Mouse (Mus musculus) midbrain, postnatal 0 days (tissue): ENCODE results near the gene Syce3. TPM values are rescaled to one million over a fixed set of nuclear protein-coding genes. Genes with fewer than 3 reads are reported as not detected.

Experiments
- ATAC-seq: fragments of 200-750 bp; cut with Nextera tagmentation; 2 replicates; pipeline ENCODE4 v1.8.0; 2017; ENCODE audit warnings: moderate number of reproducible peaks, mild to moderate bottlenecking, moderate TSS enrichment, moderate library complexity; ENCODE audit not compliant: low FRiP score
- DNase-seq: peaks from one replicate; pipeline ENCODE4 v3.0.0-alpha.2; 2015; ENCODE audit warnings: low spot score
- H3K27ac ChIP-seq: fragments of 300-500 bp; sonication (generic); 2 replicates; pipeline ENCODE4 v1.5.1; 2014; ENCODE audit warnings: low read depth, mild to moderate bottlenecking, low read length, mixed read lengths
- H3K27me3 ChIP-seq: fragments of 300-500 bp; sonication (generic); 2 replicates; pipeline ENCODE4 v1.6.1; 2014; ENCODE audit warnings: low read length, control low read depth, mixed read lengths; ENCODE audit not compliant: insufficient read depth
- H3K36me3 ChIP-seq: fragments of 300-500 bp; sonication (generic); 2 replicates; pipeline ENCODE4 v1.6.1; 2014; ENCODE audit warnings: low read length, control low read depth, mixed read lengths; ENCODE audit not compliant: insufficient read depth
- H3K4me1 ChIP-seq: fragments of 300-500 bp; sonication (generic); 2 replicates; pipeline ENCODE4 v1.6.1; 2014; ENCODE audit warnings: mild to moderate bottlenecking, control low read depth, antibody characterized with exemption, low read length, mixed read lengths; ENCODE audit not compliant: insufficient read depth
- H3K4me2 ChIP-seq: fragments of 300-500 bp; sonication (generic); 2 replicates; pipeline ENCODE4 v1.6.1; 2014; ENCODE audit warnings: low read depth, mild to moderate bottlenecking, low read length, mixed read lengths; ENCODE audit not compliant: poor library complexity, severe bottlenecking
- H3K4me3 ChIP-seq: fragments of 300-500 bp; sonication (generic); 2 replicates; pipeline ENCODE4 v1.5.1; 2014; ENCODE audit warnings: low read depth, mild to moderate bottlenecking, low read length, moderate library complexity
- H3K9ac ChIP-seq: fragments of 300-500 bp; sonication (generic); replicated peaks from 2 replicates; pipeline ENCODE4 v1.6.1; 2014; ENCODE audit warnings: mild to moderate bottlenecking, low read length, moderate library complexity, mixed read lengths; ENCODE audit not compliant: poor library complexity, severe bottlenecking
- H3K9me3 ChIP-seq: fragments of 300-500 bp; sonication (generic); 2 replicates; pipeline ENCODE4 v1.6.1; 2016; ENCODE audit warnings: low read length, control low read depth
- CTCF ChIP-seq: IDR thresholded peaks from 2 replicates; pipeline ENCODE4 v1.5.1; 2016; ENCODE audit warnings: antibody characterized with exemption, mild to moderate bottlenecking
- WGBS: fragments of 180-500 bp; shearing (Covaris S2); extraction: QIAGEN DNeasy Blood & Tissue Kit; methylation state at CpG from one replicate; pipeline ENCODE4 v1.1.7; 2014; 5-methylcytosine and 5-hydroxymethylcytosine counted together
- polyA plus RNA-seq: library from polyadenylated mRNA; unstranded; fragments of >200 nt; fragmentation: Nextera tagmentation; extraction: Ambion mirVana; gene quantifications from 2 replicates; pipeline ENCODE4 v1.2.1, GENCODE M21; 2015
- total RNA-seq: library from RNA; depleted of rRNA; stranded (reverse); fragments of >200 nt; gene quantifications from 2 replicates; pipeline ENCODE4 v1.2.3, GENCODE M21; 2014

The Syce3 gene
- total and polyA plus RNA-seq, 2 experiments from 2014 or later = not detected

DNA sequence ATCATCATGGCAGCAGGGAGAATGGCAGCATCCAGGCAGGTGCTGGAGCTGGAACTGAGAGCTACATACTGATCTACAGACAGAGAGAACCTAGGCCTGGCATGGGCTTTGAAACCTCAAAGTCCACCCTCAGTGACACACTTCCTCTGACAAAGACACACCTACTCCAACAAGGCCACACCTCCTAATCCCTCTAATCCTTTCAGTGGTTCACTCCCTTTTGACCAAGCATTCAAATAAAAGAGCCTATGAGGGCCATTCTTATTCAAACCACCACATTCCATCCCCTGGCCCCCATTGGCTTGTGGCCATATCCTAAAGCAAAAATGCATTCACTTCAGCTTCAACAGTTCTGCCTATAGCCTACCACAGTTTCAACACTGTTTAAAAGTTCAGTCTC, 3.6 kb downstream of the Syce3 start:
- Histone ChIP-seq H3K4me2 (no peak overlapping the region), H3K4me1 (no peaks in the 10 kb centered on the region), H3K4me3 (no peak overlapping the region), H3K9me3 (no peaks in the 10 kb centered on the region), H3K27me3 (no peaks in the 10 kb centered on the region), H3K36me3 (no peaks in the 10 kb centered on the region), H3K27ac (no peak overlapping the region), H3K9ac (no peak overlapping the region)
- TF ChIP-seq CTCF = no peak
- ATAC-seq (no peak), DNase-seq (no peak)

DNA sequence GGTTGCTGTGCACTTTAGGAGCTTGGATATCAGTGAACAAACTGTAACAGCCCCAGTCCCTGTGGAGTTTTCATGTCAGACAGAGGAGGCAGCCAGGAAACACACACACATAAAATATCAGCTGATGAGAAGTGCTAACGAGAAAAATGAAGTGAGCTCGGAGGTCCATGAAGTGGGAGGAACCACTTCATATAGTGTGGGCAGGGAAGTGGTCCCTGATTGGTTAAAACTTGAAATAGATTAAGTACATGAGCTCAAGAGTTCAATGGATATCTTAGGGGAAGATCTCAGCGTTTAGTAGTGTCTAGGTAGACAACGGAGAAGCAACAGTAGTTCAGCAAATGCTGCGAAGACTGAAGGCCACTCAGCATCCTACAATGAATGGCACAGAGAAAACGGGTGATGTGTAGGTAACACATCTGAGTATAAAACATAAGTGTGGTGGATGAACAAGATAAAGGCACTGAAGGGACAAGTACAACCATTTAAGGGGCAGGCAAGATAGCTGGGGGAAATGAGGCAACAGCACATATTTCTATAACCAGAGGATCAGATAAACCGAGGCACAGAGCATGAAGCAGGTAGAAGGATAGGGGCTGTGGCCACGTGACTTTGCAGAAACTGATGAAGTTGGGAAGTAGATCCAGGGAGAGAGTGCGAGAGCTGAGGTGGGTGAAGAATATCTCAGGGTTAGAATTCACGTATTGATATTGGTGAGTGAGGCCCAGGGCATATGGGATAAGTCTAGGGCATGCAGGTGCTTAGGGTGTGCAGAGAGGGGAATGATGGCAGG, 5.3 kb downstream of the Syce3 start:
- 90% methylated on average over 10 of the region's 10 CpGs for WGBS
- no peak for TF ChIP-seq CTCF

DNA sequence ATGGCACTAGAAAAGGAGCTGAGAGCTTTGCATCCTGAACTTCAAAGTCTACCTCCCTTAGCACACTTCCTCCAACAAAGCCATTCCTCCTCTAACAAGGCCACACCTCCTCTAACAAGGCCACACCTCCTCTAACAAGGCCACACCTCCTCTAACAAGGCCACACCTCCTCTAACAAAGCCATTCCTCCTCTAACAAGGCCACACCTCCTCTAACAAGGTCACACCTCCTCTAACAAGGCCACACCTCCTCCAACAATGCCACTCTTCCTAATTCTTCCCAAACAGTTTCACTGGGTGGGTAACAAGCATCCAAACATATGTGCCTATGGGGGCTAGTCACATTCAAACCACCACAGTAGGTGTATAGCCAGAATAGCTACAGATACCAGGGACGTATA, 7.8 kb downstream of the Syce3 start:
- TF ChIP-seq CTCF = no peak
- Histone ChIP-seq H3K27me3 (no peaks in the 10 kb centered on the region), H3K9ac (no peak overlapping the region), H3K27ac (no peak overlapping the region), H3K4me2 (no peak overlapping the region), H3K36me3 (no peaks in the 10 kb centered on the region), H3K4me1 (no peaks in the 10 kb centered on the region), H3K4me3 (no peak overlapping the region), H3K9me3 (no peaks in the 10 kb centered on the region)
- 84% methylated on average over 1 of the region's 1 CpGs for WGBS
- DNase-seq (no peak), ATAC-seq (no peak)

More for the DNA sequence above, 5.3 kb downstream of the Syce3 start:
- Histone ChIP-seq H3K9ac (no peak overlapping the region), H3K4me2 (no peak overlapping the region), H3K27ac (no peak overlapping the region), H3K27me3 (no peaks in the 10 kb centered on the region), H3K9me3 (no peaks in the 10 kb centered on the region), H3K4me3 (no peak overlapping the region), H3K36me3 (no peaks in the 10 kb centered on the region), H3K4me1 (no peaks in the 10 kb centered on the region)
- no peak for DNase-seq
- no peak for ATAC-seq

DNA sequence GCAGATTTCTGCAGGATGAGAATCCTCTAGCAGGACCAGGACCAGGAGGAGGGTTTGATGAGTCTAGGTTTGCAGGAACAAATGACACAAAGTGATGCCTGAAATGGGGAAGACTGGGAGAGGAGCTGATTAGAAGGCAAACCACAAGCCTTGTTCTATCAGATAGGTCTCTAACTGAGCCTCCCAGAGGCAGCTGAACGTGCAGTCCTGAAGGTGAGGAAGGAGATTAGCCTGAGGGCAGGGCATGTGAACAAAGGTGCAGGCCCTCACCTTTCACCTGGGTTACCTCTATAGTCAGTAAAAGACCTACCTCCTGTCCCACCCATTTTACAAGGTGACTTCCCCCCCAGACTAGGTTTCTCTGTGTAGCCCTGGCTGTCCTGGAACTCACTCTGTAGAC, 10.6 kb downstream of the Syce3 start:
- no peak overlapping the region for H3K4me3 ChIP-seq
- H3K9me3 ChIP-seq = no peaks in the 10 kb centered on the region
- ATAC-seq (no peak), DNase-seq (no peak)
- 60% methylated on average over 1 of the region's 1 CpGs for WGBS
- no peak overlapping the region for H3K27ac ChIP-seq
- no peak overlapping the region for H3K9ac ChIP-seq
- H3K4me2 ChIP-seq = no peak overlapping the region
- H3K27me3 ChIP-seq = no peaks in the 10 kb centered on the region
- no peak for TF ChIP-seq CTCF
- no peaks in the 10 kb centered on the region for H3K4me1 ChIP-seq
- no peaks in the 10 kb centered on the region for H3K36me3 ChIP-seq

DNA sequence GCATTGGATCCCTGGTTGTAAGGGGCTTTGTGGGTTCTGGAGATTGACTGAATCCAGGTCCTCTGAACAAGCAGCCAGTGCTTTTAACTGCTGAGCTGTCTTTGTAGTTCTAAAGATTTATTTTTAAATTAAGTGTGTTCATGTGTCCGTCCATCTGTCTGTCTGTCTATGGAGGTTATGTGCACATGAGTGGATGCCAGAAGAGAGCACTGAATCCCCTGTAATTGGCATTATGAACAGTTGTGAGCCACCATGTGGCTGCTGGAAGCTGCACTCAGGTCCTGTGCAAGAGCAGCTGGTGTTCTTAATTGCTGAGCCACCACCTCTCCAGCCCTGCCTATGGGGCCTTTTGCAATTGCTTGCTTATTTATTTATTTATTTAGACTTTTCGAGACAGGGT, 12.2 kb downstream of the Syce3 start:
- no peak for ATAC-seq
- 80% methylated on average over 2 of the region's 2 CpGs for WGBS
- no peaks in the 10 kb centered on the region for H3K4me1 ChIP-seq
- DNase-seq = peak; percentile 49
- H3K36me3 ChIP-seq = no peaks in the 10 kb centered on the region
- H3K4me2 ChIP-seq = no peak overlapping the region
- no peak overlapping the region for H3K9ac ChIP-seq
- H3K27ac ChIP-seq = no peak overlapping the region
- H3K4me3 ChIP-seq = no peak overlapping the region
- H3K27me3 ChIP-seq = no peaks in the 10 kb centered on the region
- H3K9me3 ChIP-seq = no peaks in the 10 kb centered on the region
- no peak for TF ChIP-seq CTCF

DNA sequence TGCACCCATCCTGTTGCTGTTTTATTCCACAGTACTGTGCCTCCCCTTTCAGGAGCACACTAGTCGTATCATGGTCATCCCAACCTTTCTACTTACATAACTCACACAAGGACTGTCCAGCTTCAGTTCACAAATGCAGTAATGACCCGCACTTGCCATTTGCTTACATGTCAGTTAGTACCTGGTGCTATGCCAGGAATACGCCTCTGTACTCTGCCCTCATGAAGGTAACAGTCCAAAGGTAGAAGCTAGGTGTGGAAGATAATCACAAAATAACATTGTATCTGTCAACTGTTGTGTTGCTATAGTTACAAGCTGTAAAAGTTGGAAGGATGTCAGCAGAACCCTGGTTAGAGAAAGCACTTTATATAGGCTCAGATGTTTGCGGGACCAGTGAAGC, 13.4 kb downstream of the Syce3 start:
- Histone ChIP-seq H3K4me3 (no peak overlapping the region), H3K9me3 (no peaks in the 10 kb centered on the region), H3K4me2 (no peak overlapping the region), H3K4me1 (no peaks in the 10 kb centered on the region), H3K27ac (no peak overlapping the region), H3K27me3 (no peaks in the 10 kb centered on the region), H3K36me3 (no peaks in the 10 kb centered on the region), H3K9ac (no peak overlapping the region)
- ATAC-seq (no peak), DNase-seq (no peak)
- 87% methylated on average over 4 of the region's 4 CpGs for WGBS
- no peak for TF ChIP-seq CTCF
